Mouse (Mus musculus): ENCODE measurements around the gene Cdh11. TPM values are rescaled to one million over a fixed set of nuclear protein-coding genes. Genes with fewer than 3 reads are reported as not detected.

Gene Cdh11
- polyA plus RNA-seq (2016; fragmentation: Nextera tagmentation; extraction: Ambion mirVana) = 73.7 and 77.0 TPM in 2 replicates

DNA sequence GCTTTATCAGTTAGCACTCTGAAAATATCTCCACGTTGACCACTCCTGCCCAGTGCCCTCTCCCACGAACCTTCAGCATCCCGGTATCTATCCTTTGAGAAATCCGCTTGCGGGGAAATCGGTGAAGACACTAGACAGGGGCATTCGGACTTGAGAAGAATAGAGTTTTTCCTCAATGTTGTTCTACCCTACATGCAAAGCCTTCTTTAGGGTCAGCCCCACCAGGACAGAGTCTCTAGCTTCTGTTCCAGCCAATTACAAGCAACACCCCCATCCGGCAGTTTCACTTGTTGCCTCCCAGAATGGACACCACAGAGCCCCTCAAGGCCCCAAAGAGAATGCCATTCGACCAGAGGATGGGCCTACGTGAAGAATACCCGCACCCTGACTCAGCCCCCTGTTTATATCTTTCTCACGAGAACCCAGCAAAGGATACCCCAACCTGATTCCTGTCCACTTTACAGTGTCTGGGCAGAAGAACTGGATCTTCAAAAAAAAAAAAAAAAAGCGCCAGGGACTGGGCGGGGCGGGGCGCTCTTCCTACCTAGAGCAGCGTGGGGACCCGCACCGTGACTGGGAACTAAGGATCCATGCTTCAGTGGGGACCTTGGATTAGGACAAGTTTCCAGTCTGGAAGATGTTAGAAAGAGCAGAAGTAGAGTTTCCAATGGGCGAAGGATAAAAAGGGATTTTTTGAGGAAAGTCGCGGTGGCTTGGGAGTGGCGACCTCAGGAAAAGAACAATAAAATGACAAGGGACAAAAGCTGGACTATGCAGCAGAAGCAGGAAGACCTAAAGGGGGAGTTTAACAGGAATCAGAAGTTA lies at the start of gene Cdh11:
Gene Cdh11 (minus strand): TSS at position 51 of the 825 bp plus-strand sequence.
- Histone ChIP-seq H3K27ac (peak within 1 kb of the TSS; percentile 71), H3K4me2 (replicated peaks) (peak within 1 kb of the TSS; percentile 76), H3K36me3 (no peaks in the 10 kb centered on the region), H3K4me1 (peaks cover 13% of the 10 kb centered on the region), H3K9ac (peak within 1 kb of the TSS; percentile 89), H3K4me3 (peak within 1 kb of the TSS; percentile 78), H3K27me3 (replicated peaks) (0 out of 2 replicates have a peak, but pooled peaks cover 4% of the 10 kb centered on the region), H3K9me3 (no peaks in the 10 kb centered on the region)
- peak; percentile 0; the same call in 1 of the 2 replicates for ATAC-seq (ENCODE audit: low FRiP score, low read depth)
- 3% methylated on average over 23 of the region's 23 CpGs for WGBS

DNA sequence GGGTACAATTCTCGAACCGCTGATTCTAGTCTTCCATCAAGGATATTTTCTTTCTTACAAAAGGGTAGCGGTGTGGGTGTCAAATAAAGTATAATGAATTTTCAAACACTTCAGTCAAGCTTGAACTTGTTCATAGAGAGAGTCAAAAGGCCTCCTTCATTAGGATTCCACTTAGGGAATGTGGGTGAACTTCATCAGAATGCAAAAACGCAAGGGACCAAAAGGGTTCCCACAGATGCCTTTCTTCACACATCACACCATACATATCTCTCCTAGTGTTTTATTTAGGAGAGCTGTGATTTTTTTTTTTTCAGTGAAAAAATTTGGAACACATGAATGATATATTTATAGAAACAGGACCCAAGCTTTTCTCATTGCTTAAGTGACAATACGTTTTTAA lies 28.5 kb upstream of the Cdh11 start:
- no peak overlapping the region for H3K27ac ChIP-seq
- no peak overlapping the region for H3K4me2 ChIP-seq (replicated peaks)
- 44% methylated on average over 5 of the region's 5 CpGs for WGBS
- H3K4me3 ChIP-seq = no peak overlapping the region
- H3K27me3 ChIP-seq (replicated peaks) = no peaks in the 10 kb centered on the region
- H3K9ac ChIP-seq = no peak overlapping the region
- no peaks in the 10 kb centered on the region for H3K9me3 ChIP-seq
- H3K36me3 ChIP-seq = no peaks in the 10 kb centered on the region
- ATAC-seq (ENCODE audit: low FRiP score, low read depth) = no peak
- H3K4me1 ChIP-seq = no peaks in the 10 kb centered on the region

DNA sequence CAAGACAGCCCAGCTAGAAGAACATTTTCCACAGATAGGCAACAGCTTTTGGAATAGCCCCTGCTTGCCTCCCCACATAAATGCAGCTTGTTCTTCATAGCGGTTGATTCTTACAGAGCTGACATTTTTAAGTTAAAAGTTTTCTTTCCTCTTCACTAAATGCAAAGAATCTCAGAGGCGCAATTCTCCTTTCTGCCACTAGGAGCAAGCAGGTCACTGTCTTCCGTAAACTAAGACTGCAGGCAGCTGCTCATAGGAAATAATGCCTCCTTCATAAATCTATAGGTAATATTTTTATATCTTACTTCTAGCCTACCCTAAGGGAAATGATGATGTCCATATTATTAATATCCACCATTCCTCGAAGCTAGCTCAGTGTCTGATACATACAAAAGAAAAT lies 4.9 kb upstream of the Cdh11 start:
- no peak overlapping the region for H3K4me2 ChIP-seq (replicated peaks)
- no peak overlapping the region for H3K27ac ChIP-seq
- H3K4me1 ChIP-seq = peaks cover 8% of the 10 kb centered on the region
- no peaks in the 10 kb centered on the region for H3K36me3 ChIP-seq
- H3K9ac ChIP-seq = no peak overlapping the region
- no peaks in the 10 kb centered on the region for H3K9me3 ChIP-seq
- H3K4me3 ChIP-seq = no peak overlapping the region
- 23% methylated on average over 4 of the region's 4 CpGs for WGBS
- ATAC-seq (ENCODE audit: low FRiP score, low read depth) = no peak
- 0 out of 2 replicates have a peak, but pooled peaks cover 4% of the 10 kb centered on the region for H3K27me3 ChIP-seq (replicated peaks)

DNA sequence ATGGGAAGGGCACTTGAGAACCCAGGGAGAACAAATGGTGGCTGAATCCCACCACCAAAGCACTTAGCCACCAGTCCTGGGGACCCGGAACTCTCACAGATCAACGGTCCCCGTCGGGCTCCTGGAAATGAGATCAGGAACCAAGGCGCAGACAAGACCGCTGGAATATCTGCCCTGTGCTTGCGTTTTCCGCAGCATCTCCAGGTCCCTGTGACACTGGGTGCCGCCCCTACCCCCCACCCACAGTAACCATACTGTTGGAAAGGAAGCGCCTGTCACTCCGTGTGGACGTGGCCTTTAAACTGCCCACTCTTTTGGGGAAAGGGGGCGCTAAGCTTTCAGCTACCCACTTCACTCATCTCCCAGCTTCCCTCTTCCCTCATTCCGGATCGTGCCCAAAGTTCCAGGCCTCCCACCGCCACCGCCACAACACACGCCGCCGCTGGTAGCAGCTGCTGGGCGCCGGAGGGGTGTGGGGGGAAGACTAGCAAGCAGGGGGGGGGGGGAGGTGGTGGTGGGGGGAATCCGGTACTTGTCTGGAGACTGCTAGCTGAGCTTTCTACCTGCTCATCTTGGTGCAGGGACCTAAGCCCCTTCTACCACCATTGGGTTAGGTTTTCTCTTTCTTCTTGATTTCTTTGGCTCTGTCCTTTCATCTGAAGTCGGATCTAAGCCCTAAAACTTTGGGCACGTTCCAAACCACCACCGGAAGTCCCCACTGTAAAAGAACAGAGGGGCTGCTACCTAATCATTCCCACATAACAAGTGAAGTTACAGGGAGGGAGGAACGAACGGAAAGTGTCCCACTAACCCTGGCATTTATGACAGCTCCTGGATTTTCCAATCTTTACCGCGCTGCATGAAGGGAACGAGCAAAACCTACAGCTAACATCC lies 1.3 kb upstream of the Cdh11 start:
- Histone ChIP-seq H3K4me1 (peaks cover 12% of the 10 kb centered on the region), H3K27ac (no peak overlapping the region), H3K36me3 (no peaks in the 10 kb centered on the region), H3K9me3 (no peaks in the 10 kb centered on the region), H3K4me3 (peak overlapping the region; percentile 78), H3K9ac (peak overlapping the region; percentile 9; the same call in 1 of the 2 replicates), H3K4me2 (replicated peaks) (peak overlapping the region; percentile 76), H3K27me3 (replicated peaks) (0 out of 2 replicates have a peak, but pooled peaks cover 4% of the 10 kb centered on the region)
- ATAC-seq (ENCODE audit: low FRiP score, low read depth) = no peak
- WGBS = 4% methylated on average over 31 of the region's 31 CpGs

DNA sequence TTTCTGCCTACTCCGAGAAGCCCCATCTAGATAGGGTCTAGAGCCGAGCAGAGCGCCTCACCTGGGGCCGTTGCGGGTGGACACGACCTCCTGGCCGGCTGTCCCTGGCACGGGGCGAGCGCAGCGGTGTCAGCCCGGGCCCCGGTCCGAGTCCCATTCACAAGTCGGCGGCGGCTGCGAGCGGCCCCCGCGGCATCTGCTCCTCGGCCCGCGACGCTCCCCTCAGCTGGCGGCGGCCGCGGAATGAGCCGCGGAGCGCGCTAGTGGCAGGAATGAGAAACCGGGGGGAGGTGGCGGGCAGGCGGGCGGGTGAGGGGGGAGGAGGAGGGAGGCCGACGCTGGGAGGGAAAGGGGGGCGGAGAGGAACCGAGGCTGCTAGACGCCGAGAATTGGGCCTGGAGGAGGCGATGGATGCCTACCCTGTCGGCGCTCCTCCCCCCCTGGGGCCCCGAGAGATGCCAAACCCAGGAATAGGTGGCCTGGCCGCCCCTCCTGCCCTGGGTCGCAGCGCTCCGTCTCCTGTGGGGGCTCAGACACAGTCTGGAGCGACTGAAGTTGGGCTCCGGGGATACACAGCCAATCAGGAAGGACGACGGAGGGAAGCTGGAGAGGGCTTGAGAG lies 497 bp downstream of the Cdh11 start:
- WGBS = 1% methylated on average over 51 of the region's 55 CpGs
- peak overlapping the region; percentile 76 for H3K4me2 ChIP-seq (replicated peaks)
- H3K36me3 ChIP-seq = no peaks in the 10 kb centered on the region
- H3K27me3 ChIP-seq (replicated peaks) = 0 out of 2 replicates have a peak, but pooled peaks cover 4% of the 10 kb centered on the region
- no peaks in the 10 kb centered on the region for H3K9me3 ChIP-seq
- peak; percentile 77 for ATAC-seq (ENCODE audit: low FRiP score, low read depth)
- peak overlapping the region; percentile 71 for H3K27ac ChIP-seq
- H3K9ac ChIP-seq = peak overlapping the region; percentile 89
- peaks cover 13% of the 10 kb centered on the region for H3K4me1 ChIP-seq
- H3K4me3 ChIP-seq = peak overlapping the region; percentile 78

DNA sequence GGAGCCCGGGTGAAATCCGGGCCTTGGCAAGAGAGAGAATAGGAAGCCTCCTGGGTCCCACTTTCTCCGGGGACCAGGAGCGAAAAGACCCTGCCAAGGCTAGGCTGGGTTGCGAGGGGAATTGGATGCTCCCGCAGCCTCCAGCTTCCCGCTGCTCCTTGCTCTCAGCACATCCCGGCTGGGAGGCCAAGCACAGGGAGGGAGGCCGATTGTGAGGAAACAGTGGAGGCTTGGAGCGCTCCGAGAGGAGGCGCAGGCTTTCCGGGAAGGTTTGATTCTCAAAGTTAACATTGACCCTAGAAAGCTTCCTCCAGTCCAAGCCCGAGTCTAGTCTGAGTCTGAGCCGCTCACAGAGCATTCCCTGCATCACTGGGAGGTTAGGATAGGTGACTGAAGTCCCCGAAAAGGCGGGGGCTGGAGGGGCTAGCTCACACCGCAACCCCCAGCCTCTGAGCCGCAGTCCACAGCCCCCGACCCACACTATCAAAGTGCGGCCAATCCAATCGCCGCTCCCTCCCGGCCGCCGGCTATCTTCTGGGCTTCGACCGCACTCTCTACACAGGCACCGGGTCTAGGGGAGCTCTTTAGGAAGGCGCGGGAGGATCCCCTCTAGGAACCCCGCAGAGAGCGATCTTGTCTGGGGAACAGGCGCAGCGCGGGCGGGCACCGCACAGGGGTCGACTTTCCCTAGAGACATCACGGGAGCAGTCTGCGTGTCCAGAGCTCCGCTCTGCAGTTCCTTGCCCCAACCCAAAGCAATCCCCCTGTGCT lies 1.4 kb downstream of the Cdh11 start:
- ATAC-seq (ENCODE audit: low FRiP score, low read depth) = peak; percentile 55
- under 1% methylated on average over 42 of the region's 42 CpGs for WGBS

DNA sequence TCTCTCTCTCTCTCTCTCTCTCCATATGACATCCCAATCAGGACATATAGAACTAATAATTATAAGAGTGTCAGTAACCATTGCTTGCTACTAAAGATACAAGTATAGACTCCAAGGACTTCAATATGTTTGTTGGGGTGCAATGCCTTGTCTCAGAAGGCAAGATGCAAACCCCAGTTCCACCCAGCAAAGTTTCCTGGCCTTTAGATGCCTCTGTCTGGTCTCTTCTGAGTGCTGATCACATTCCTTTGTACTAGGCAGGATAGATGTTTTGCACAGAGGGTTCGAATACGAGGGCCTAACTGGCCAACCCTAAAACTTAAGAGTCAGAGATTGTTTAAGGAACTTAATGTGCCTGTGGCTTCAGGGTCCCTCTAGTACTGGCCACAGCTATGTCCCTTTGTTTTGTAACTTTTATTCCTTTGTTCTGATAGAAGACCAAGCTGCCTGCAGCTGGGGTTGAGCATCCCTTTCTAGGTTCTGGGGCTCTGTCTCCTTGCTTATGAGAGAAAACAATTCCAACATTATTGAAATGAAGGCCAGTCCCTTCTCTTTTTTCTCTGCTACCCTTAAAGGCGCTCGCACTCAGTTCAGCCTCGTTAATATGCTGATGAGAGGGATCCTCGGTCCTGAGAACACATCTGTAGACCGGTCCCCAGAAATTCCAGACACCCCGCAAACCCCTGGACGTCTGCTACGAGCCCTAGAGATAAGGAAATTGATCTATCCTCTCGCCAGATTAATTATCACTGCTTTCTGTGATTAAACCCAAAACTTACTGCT lies 2.5 kb downstream of the Cdh11 start:
- ATAC-seq (ENCODE audit: low FRiP score, low read depth) = no peak

More for the DNA sequence above, 1.4 kb downstream of the Cdh11 start:
- Histone ChIP-seq H3K9me3 (no peaks in the 10 kb centered on the region), H3K27ac (peak overlapping the region; percentile 71), H3K4me2 (replicated peaks) (peak overlapping the region; percentile 76), H3K4me1 (peaks cover 13% of the 10 kb centered on the region), H3K9ac (peak overlapping the region; percentile 89), H3K4me3 (peak overlapping the region; percentile 78), H3K36me3 (no peaks in the 10 kb centered on the region), H3K27me3 (replicated peaks) (0 out of 2 replicates have a peak, but pooled peaks cover 4% of the 10 kb centered on the region)

DNA sequence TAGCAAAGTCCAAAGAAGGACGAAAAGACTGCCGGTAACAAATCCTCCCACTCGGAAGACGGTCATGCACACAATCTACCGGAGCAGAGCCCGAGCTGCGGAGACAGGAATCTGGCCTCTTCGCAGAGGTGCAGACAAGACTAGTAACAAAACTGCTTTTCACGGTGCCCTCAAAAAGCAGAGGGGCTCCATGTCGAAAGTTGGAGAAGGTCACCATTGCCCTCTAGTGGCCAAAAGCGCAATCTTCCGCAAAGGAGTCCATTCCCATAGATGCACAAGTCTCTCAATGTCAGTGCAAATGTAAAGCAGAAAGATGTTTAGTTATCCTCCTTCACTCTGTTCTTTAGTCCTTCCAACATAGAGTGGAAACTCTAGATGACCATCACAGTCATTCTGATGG lies 4.5 kb downstream of the Cdh11 start:
- no peaks in the 10 kb centered on the region for H3K9me3 ChIP-seq
- H3K27ac ChIP-seq = no peak overlapping the region
- H3K4me1 ChIP-seq = peaks cover 16% of the 10 kb centered on the region
- H3K36me3 ChIP-seq = peaks cover 5% of the 10 kb centered on the region
- H3K9ac ChIP-seq = peak overlapping the region; percentile 14; the same call in 1 of the 2 replicates
- H3K27me3 ChIP-seq (replicated peaks) = no peaks in the 10 kb centered on the region
- ATAC-seq (ENCODE audit: low FRiP score, low read depth) = no peak
- peak overlapping the region; percentile 57 for H3K4me2 ChIP-seq (replicated peaks)
- H3K4me3 ChIP-seq = peak overlapping the region; percentile 26
- under 1% methylated on average over 12 of the region's 12 CpGs for WGBS

More for the DNA sequence above, 2.5 kb downstream of the Cdh11 start:
- peaks cover 14% of the 10 kb centered on the region for H3K4me1 ChIP-seq
- no peaks in the 10 kb centered on the region for H3K36me3 ChIP-seq
- H3K4me2 ChIP-seq (replicated peaks) = peak overlapping the region; percentile 76
- peak overlapping the region; percentile 78 for H3K4me3 ChIP-seq
- no peaks in the 10 kb centered on the region for H3K9me3 ChIP-seq
- H3K27ac ChIP-seq = no peak overlapping the region
- 4% methylated on average over 11 of the region's 11 CpGs for WGBS
- peak overlapping the region; percentile 89 for H3K9ac ChIP-seq
- 0 out of 2 replicates have a peak, but pooled peaks cover 4% of the 10 kb centered on the region for H3K27me3 ChIP-seq (replicated peaks)

DNA sequence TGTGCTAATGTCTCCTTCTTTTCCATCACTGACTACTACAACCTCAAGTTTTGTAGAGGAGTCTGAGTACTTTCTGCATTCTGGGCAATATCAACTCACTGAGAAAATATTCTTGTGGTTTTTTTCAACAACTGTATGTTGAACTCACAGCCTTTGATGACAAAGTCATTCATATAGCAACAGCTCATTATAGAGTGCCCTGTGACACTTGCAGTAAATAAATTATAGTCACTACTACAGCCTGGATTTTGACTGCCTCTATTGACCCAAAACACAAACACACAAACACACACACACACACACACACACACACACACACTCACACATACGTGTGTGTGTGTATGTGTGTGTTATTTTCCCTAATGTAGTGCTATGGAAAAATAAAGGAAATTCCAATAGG lies 10.8 kb downstream of the Cdh11 start:
- no peak overlapping the region for H3K9ac ChIP-seq
- H3K27ac ChIP-seq = no peak overlapping the region
- 89% methylated on average over 1 of the region's 1 CpGs for WGBS
- H3K4me2 ChIP-seq (replicated peaks) = no peak overlapping the region
- ATAC-seq (ENCODE audit: low FRiP score, low read depth) = no peak
- H3K36me3 ChIP-seq = peaks cover 8% of the 10 kb centered on the region
- no peaks in the 10 kb centered on the region for H3K27me3 ChIP-seq (replicated peaks)
- H3K4me3 ChIP-seq = no peak overlapping the region
- no peaks in the 10 kb centered on the region for H3K9me3 ChIP-seq
- H3K4me1 ChIP-seq = peaks cover 7% of the 10 kb centered on the region; the same call in 1 of the 2 replicates

DNA sequence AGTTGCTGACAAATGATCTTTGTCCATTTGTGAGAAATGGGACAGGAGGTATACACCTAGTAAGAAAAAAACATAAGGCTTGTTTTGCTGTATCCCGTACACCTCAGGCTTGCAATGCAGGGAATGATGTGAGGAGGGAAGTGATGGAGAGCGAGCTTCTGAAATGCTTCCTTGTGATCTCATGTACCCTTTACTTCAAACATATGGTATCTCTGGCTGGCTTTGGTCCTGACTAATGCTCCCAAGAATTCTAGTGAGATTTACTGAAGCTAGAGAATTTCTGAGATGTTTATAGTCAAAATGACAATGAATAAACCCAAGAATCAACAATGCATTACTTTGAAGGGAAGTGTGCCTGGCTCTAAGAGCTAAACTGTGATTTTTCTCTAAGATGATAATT lies 14.0 kb downstream of the Cdh11 start:
- Histone ChIP-seq H3K9ac (no peak overlapping the region), H3K27me3 (replicated peaks) (no peaks in the 10 kb centered on the region), H3K4me2 (replicated peaks) (no peak overlapping the region), H3K9me3 (no peaks in the 10 kb centered on the region), H3K4me3 (no peak overlapping the region), H3K36me3 (peaks cover 4% of the 10 kb centered on the region), H3K4me1 (no peaks in the 10 kb centered on the region; the same call in 1 of the 2 replicates), H3K27ac (no peak overlapping the region)
- WGBS = 90% methylated on average over 2 of the region's 2 CpGs
- no peak for ATAC-seq (ENCODE audit: low FRiP score, low read depth)

Measured in neural tube, embryonic 12.5 days (tissue).